Mouse (Mus musculus) liver, postnatal 0 days (tissue): ENCODE data around the gene Ttpal. TPM values are rescaled to one million over a fixed set of nuclear protein-coding genes. Genes with fewer than 3 reads are reported as not detected.

Source experiments
- ATAC-seq: fragments of 200-750 bp; cut with Nextera tagmentation; 2 replicates; pipeline ENCODE4 v1.8.0; 2017; ENCODE audit warnings: mild to moderate bottlenecking, moderate library complexity
- DNase-seq: peaks from one replicate; pipeline ENCODE4 v3.0.0-alpha.2; 2016
- H3K27ac ChIP-seq: fragments of 300-500 bp; sonication (generic); 2 replicates; pipeline ENCODE4 v1.5.1; 2014; ENCODE audit warnings: antibody characterized with exemption, moderate library complexity, mild to moderate bottlenecking, low read depth
- H3K27me3 ChIP-seq: fragments of 300-500 bp; sonication (generic); 2 replicates; pipeline ENCODE4 v1.6.1; 2014; ENCODE audit warnings: low read length, control low read depth, mixed read lengths; ENCODE audit not compliant: insufficient read depth
- H3K36me3 ChIP-seq: fragments of 300-500 bp; sonication (generic); replicated peaks from 2 replicates; pipeline ENCODE4 v1.6.1; 2014; ENCODE audit warnings: mild to moderate bottlenecking, control low read depth, low read length, moderate library complexity, mixed read lengths; ENCODE audit not compliant: insufficient read depth
- H3K4me1 ChIP-seq: fragments of 300-500 bp; sonication (generic); 2 replicates; pipeline ENCODE4 v1.6.1; 2014; ENCODE audit warnings: antibody characterized with exemption, mild to moderate bottlenecking, control low read depth; ENCODE audit not compliant: insufficient read depth
- H3K4me2 ChIP-seq: fragments of 300-500 bp; sonication (generic); 2 replicates; pipeline ENCODE4 v1.6.1; 2014; ENCODE audit warnings: low read depth, mild to moderate bottlenecking, low read length, moderate library complexity, mixed read lengths
- H3K4me3 ChIP-seq: fragments of 300-500 bp; sonication (generic); 2 replicates; pipeline ENCODE4 v1.5.1; 2014; ENCODE audit warnings: low read depth, low read length
- H3K9ac ChIP-seq: fragments of 300-500 bp; sonication (generic); replicated peaks from 2 replicates; pipeline ENCODE4 v1.6.1; 2014; ENCODE audit warnings: mild to moderate bottlenecking, moderate library complexity
- H3K9me3 ChIP-seq: fragments of 300-500 bp; sonication (generic); 2 replicates; pipeline ENCODE4 v1.6.1; 2016; ENCODE audit warnings: mild to moderate bottlenecking, control low read depth, low read length, mixed read lengths
- CTCF ChIP-seq: sonication (generic); IDR thresholded peaks from 2 replicates; pipeline ENCODE4 v1.5.1; 2016; ENCODE audit warnings: antibody characterized with exemption, low read depth
- EP300 ChIP-seq: IDR thresholded peaks from 2 replicates; pipeline ENCODE4 v1.6.1; 2016; ENCODE audit warnings: antibody characterized with exemption, low read depth, mild to moderate bottlenecking
- whole genome bisulfite sequencing: fragments of 180-500 bp; shearing (Covaris S2); extraction: QIAGEN DNeasy Blood & Tissue Kit; methylation state at CpG from one replicate; pipeline ENCODE4 v1.1.7; 2014; ENCODE audit not compliant: insufficient replicate concordance; 5-methylcytosine and 5-hydroxymethylcytosine counted together
- polyA plus RNA-seq: library from polyadenylated mRNA; unstranded; fragments of >200 nt; fragmentation: Nextera tagmentation; extraction: Ambion mirVana; gene quantifications from 2 replicates; pipeline ENCODE4 v1.2.1, GENCODE M21; 2015

The Ttpal gene
- polyA plus RNA-seq, 1 experiment from 2014 or later: 9.5 TPM

DNA sequence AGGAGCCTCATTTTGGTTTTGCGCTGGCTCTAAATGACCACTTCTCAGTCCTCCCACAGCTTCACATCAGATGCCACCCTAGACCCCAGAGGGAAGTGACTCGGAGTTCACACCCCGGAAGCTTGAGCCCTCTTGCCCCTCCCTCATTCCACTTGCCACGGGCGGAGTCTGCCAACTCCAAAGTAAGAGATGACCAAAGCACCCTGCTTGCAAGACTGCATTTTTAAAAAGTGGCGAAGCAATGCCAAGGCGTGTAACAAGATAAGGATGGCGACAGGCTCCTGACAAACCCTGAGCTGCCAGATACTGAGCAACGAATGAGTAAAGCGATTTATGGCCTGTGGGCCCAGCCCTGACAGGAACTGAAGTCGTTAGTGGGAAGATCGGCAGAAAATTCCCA, 11.9 kb upstream of the Ttpal start:
- ATAC-seq (no peak), DNase-seq (no peak)
- Histone ChIP-seq H3K4me2 (no peak overlapping the region), H3K27ac (no peak overlapping the region), H3K4me3 (no peak overlapping the region), H3K4me1 (peaks cover 39% of the 10 kb centered on the region), H3K27me3 (no peaks in the 10 kb centered on the region), H3K9me3 (no peaks in the 10 kb centered on the region), H3K9ac (no peak overlapping the region), H3K36me3 (no peaks in the 10 kb centered on the region)
- no peak for TF ChIP-seq CTCF
- TF ChIP-seq EP300: no peak
- WGBS: 41% methylated on average over 12 of the region's 12 CpGs

DNA sequence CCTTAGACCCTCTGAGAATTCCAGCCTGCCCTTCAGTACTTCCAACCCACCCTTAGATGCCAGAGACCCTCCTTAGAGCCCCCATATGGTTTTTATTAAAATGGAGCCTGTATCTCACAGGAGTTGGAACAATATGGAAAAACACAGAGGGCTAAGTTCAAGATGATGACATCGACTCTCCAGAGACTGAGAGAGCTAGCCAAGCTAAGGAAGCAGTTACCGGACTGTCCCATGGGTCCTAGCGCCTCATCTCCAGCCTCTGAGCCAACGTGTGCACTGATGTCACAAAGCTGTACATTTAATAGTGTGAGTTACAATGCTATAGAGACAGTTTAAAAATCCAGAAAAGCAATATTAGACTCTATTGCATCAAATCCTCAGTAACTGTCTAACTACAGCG, 11.1 kb upstream of the Ttpal start:
- no peak for DNase-seq
- Histone ChIP-seq H3K4me2 (no peak overlapping the region), H3K27ac (peak overlapping the region; percentile 61), H3K36me3 (no peaks in the 10 kb centered on the region), H3K4me1 (peaks cover 46% of the 10 kb centered on the region), H3K9ac (no peak overlapping the region), H3K4me3 (no peak overlapping the region), H3K27me3 (no peaks in the 10 kb centered on the region), H3K9me3 (no peaks in the 10 kb centered on the region)
- WGBS: 60% methylated on average over 5 of the region's 5 CpGs
- TF ChIP-seq EP300 (no peak), CTCF (no peak)
- no peak for ATAC-seq

DNA sequence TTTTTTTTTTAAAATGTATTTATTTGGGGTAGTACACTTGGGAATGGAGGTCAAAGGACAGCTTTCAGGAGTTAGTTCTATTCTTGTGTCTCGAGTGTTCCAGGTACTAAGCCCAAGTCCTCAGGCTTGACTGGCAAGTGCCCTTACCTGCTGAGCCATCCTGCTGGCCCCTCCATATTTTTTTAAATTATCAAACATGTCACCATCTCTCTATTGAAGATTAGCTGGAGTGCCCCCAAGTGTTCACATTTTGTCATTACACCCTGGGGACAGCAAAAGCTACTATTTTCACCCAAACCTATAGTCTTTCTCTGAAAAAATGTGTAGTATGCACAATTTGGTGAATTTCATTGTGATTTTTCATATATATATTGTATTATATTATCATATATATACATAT, 10.0 kb upstream of the Ttpal start:
- Histone ChIP-seq H3K4me3 (no peak overlapping the region), H3K4me1 (peaks cover 52% of the 10 kb centered on the region), H3K4me2 (no peak overlapping the region), H3K36me3 (no peaks in the 10 kb centered on the region), H3K9me3 (no peaks in the 10 kb centered on the region), H3K27ac (peak overlapping the region; percentile 61), H3K9ac (no peak overlapping the region), H3K27me3 (no peaks in the 10 kb centered on the region)
- ATAC-seq (no peak), DNase-seq (peak; percentile 59)
- TF ChIP-seq EP300: no peak
- peak; percentile 64 for TF ChIP-seq CTCF
- WGBS: 74% methylated on average over 1 of the region's 1 CpGs

DNA sequence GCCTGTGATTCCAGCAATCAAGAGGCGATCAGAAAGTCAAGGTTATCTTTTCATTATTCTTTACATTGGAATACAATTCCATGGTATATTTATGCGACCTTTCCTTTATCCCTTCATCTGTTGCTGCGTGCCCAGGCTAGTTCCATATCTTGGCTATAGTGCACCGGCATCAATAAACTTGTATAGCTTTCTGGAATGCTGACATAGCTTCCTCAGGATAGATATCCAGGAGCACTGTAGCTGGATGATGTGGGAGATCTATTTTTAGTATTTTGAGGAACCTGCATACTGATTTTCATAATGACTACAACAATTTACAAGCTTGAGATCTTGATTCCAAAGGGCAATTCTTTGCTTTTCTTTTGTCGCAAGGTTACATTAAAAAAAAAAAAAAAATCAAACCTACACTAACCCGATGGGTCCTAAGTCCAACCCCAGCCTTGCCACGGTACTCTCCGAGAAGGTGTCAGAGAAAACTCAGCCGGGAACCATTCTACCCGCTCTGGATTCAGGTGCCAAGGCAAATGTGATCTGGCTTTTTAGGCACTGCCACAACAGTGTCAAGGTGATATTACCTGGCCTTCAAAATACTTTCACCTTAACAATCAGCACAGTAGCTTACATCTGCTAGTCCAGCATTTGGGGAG, 8.4 kb upstream of the Ttpal start:
- Histone ChIP-seq H3K9me3 (no peaks in the 10 kb centered on the region), H3K9ac (0 out of 2 replicates have a peak overlapping the region, but pooled peaks have one; percentile 13), H3K4me3 (no peak overlapping the region), H3K27me3 (no peaks in the 10 kb centered on the region), H3K27ac (peak overlapping the region; percentile 95), H3K4me1 (peaks cover 54% of the 10 kb centered on the region), H3K4me2 (no peak overlapping the region), H3K36me3 (no peaks in the 10 kb centered on the region)
- ATAC-seq (no peak), DNase-seq (no peak)
- WGBS: 63% methylated on average over 10 of the region's 10 CpGs
- TF ChIP-seq CTCF: no peak
- no peak for TF ChIP-seq EP300

DNA sequence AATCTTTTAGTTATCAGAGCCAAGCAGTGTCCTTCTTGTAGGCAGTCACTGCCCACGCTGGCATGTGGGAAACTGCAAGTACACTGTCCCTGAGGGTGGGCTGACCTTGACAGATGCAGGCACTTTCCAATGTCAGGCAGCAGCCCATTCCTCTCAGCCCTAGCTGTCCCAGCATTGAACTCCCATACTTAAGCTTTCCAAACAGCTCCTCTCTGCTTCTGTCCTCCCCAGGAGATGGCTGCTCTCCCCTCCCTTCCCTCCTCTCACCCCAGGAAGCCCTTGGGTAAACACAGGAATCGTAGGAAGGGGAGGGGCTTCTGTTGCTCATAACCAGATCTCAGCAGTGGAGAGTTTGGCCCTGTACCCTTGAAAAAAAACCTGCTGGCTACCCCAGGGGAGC, 7.0 kb upstream of the Ttpal start:
- Histone ChIP-seq H3K9me3 (no peaks in the 10 kb centered on the region), H3K27ac (peak overlapping the region; percentile 95), H3K4me3 (no peak overlapping the region), H3K4me1 (peaks cover 45% of the 10 kb centered on the region), H3K27me3 (no peaks in the 10 kb centered on the region), H3K36me3 (no peaks in the 10 kb centered on the region), H3K9ac (no peak overlapping the region), H3K4me2 (no peak overlapping the region)
- no peak for TF ChIP-seq EP300
- no peak for TF ChIP-seq CTCF
- ATAC-seq: no peak
- WGBS: 32% methylated on average over 2 of the region's 2 CpGs
- DNase-seq: no peak

DNA sequence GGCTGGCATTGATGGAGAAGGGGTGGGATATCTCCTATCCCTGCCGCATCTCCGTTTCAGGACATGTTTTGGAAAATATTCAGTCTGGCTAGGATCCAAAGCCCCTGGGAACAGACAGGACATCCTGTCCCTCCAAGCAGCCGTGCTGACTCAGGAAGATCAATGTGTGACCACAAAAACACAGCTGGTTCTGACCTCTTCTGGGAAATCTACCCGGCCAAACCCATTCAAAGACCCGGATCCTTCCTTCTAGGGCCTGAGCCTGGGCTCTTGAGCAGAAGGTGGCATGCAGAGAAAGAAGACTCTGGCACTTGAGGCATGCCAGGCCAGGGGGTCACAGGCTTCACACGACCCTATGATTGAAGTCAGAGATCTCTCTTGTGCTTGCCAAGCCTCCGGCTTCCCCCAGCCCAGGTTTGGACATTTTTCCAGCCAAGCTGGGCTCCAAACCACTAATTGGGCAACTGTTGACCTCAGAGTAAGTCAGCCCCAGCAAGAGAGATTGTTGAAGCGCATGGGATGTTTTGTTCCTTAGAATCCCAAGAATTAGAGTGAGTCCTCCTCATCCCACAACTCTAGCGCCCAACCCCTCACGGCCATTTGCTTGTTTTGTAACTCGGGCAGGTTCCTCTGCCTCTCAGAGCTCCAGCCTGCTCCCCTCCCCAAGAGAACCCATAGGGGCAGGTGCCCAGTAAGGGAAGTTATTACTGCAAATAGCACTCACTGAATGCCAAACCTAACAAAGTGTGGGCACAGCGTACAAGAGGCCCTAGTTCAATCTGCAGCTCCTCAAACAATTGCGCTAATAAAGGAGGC, 5.8 kb upstream of the Ttpal start:
- Histone ChIP-seq H3K27me3 (no peaks in the 10 kb centered on the region), H3K4me1 (peaks cover 34% of the 10 kb centered on the region), H3K4me2 (no peak overlapping the region), H3K9ac (peak overlapping the region; percentile 6; the same call in 1 of the 2 replicates), H3K9me3 (no peaks in the 10 kb centered on the region), H3K27ac (peak overlapping the region; percentile 95), H3K4me3 (no peak overlapping the region), H3K36me3 (no peaks in the 10 kb centered on the region)
- TF ChIP-seq EP300: peak; percentile 98
- no peak for TF ChIP-seq CTCF
- ATAC-seq (peak; percentile 82), DNase-seq (peak; percentile 78)
- WGBS: 38% methylated on average over 13 of the region's 13 CpGs
